Mouse (Mus musculus) CH12.LX (cell line): ENCODE measurements around the gene Rbm47. TPM values are rescaled to one million over a fixed set of nuclear protein-coding genes. Genes with fewer than 3 reads are reported as not detected.

Experiments
- DNase-seq: peaks from one replicate; pipeline ENCODE4 v3.0.0-alpha.2; 2013; ENCODE audit errors: extremely low read depth
- H3K27ac ChIP-seq: 2 replicates; pipeline ENCODE4 v1.5.1; 2012; ENCODE audit warnings: low read depth, mild to moderate bottlenecking, control low read depth, moderate library complexity; ENCODE audit not compliant: insufficient read depth
- H3K27me3 ChIP-seq: replicated peaks from 2 replicates; pipeline ENCODE3; 2012; ENCODE audit warnings: inconsistent platforms
- H3K36me3 ChIP-seq, 2 experiments: replicated peaks in 1 of 2; 2 replicates each; pipeline versions ENCODE3 to v1.6.1; 2012; ENCODE audit warnings: inconsistent platforms in 1 of 2, low read length in 1 of 2, mild to moderate bottlenecking in 1 of 2, mixed read lengths in 1 of 2, moderate library complexity in 1 of 2; ENCODE audit not compliant: control insufficient read depth in 1 of 2, insufficient read depth in 1 of 2
- H3K4me1 ChIP-seq, 2 experiments: 2 replicates each; pipeline ENCODE4 v1.6.1; 2012; ENCODE audit warnings: inconsistent platforms in 1 of 2, moderate library complexity in 1 of 2; ENCODE audit not compliant: insufficient read depth in 2 of 2, control insufficient read depth in 1 of 2
- H3K4me2 ChIP-seq: 2 replicates; pipeline ENCODE4 v1.6.1; 2012; ENCODE audit warnings: low read depth, mild to moderate bottlenecking, control low read depth; ENCODE audit not compliant: poor library complexity, insufficient read depth, severe bottlenecking
- H3K4me3 ChIP-seq, 3 experiments: fragments of 150-350 bp in 1 of 3; sonication (generic) in 1 of 3; replicated peaks in 1 of 3; 2 replicates each; pipeline versions ENCODE3 to v1.5.1; 2011 to 2012; ENCODE audit warnings: low read depth in 2 of 3, low read length in 2 of 3, mild to moderate bottlenecking in 2 of 3, moderate library complexity in 2 of 3, control low read depth in 1 of 3, improper control_type of control experiment in 1 of 3, inconsistent platforms in 1 of 3, mixed read lengths in 1 of 3; ENCODE audit not compliant: poor library complexity in 1 of 3
- H3K79me2 ChIP-seq: replicated peaks from 2 replicates; pipeline ENCODE4 v1.6.1; 2012; ENCODE audit warnings: mild to moderate bottlenecking, moderate library complexity; ENCODE audit not compliant: control insufficient read depth, poor library complexity, insufficient read depth, severe bottlenecking; ENCODE audit errors: extremely low read depth
- H3K9ac ChIP-seq: 2 replicates; pipeline ENCODE4 v1.6.1; 2012; ENCODE audit warnings: low read depth, mild to moderate bottlenecking, control low read depth, moderate library complexity; ENCODE audit not compliant: insufficient read depth
- H3K9me3 ChIP-seq: replicated peaks from 2 replicates; pipeline ENCODE3; 2012; ENCODE audit warnings: low read length, inconsistent platforms, mixed read lengths
- BHLHE40 ChIP-seq: IDR thresholded peaks from 2 replicates; pipeline ENCODE4 v1.6.1; 2011; ENCODE audit warnings: mild to moderate bottlenecking, low read depth, low read length, improper control_type of control experiment
- CHD1 ChIP-seq: IDR thresholded peaks from 2 replicates; pipeline ENCODE4 v1.6.1; 2012; ENCODE audit warnings: low read depth, low read length, improper control_type of control experiment, inconsistent platforms
- CHD2 ChIP-seq: IDR thresholded peaks from 2 replicates; pipeline ENCODE4 v1.6.1; 2011; ENCODE audit warnings: low read length, improper control_type of control experiment
- CTCF ChIP-seq, 2 experiments: IDR thresholded peaks in 1 of 2; conservative IDR thresholded peaks in 1 of 2; 2 replicates each; pipeline ENCODE4 v1.5.1; 2011 to 2012; ENCODE audit warnings: low read depth in 2 of 2, low read length in 2 of 2, improper control_type of control experiment in 1 of 2, inconsistent platforms in 1 of 2, mild to moderate bottlenecking in 1 of 2, moderate library complexity in 1 of 2
- E2F4 ChIP-seq: IDR thresholded peaks from 2 replicates; pipeline ENCODE4 v1.6.1; 2011; ENCODE audit warnings: low read depth, low read length, improper control_type of control experiment; ENCODE audit not compliant: insufficient replicate concordance
- EP300 ChIP-seq: IDR thresholded peaks from 2 replicates; pipeline ENCODE4 v1.6.1; 2011; ENCODE audit warnings: low read length, improper control_type of control experiment
- ETS1 ChIP-seq: conservative IDR thresholded peaks from 2 replicates; pipeline ENCODE4 v1.6.1; 2012; ENCODE audit warnings: low read depth, mild to moderate bottlenecking, inconsistent platforms, low read length, improper control_type of control experiment, moderate library complexity
- GABPA ChIP-seq: IDR thresholded peaks from 2 replicates; pipeline ENCODE4 v1.6.1; 2012; ENCODE audit warnings: low read depth, low read length, improper control_type of control experiment, inconsistent platforms; ENCODE audit not compliant: insufficient replicate concordance
- IRF4 ChIP-seq: IDR thresholded peaks from 2 replicates; pipeline ENCODE4 v1.6.1; 2014; ENCODE audit warnings: low read depth, mild to moderate bottlenecking, inconsistent platforms, low read length, improper control_type of control experiment
- JUN ChIP-seq: IDR thresholded peaks from 2 replicates; pipeline ENCODE4 v1.6.1; 2011; ENCODE audit warnings: low read depth, mild to moderate bottlenecking, low read length, improper control_type of control experiment, moderate library complexity; ENCODE audit not compliant: insufficient read depth
- JUND ChIP-seq: conservative IDR thresholded peaks from 2 replicates; pipeline ENCODE4 v1.6.1; 2011; ENCODE audit warnings: low read depth, low read length, improper control_type of control experiment
- KAT2A ChIP-seq: IDR thresholded peaks from 2 replicates; pipeline ENCODE4 v1.6.1; 2012; ENCODE audit warnings: low read length, improper control_type of control experiment, inconsistent platforms; ENCODE audit not compliant: insufficient replicate concordance
- MAFK ChIP-seq: IDR thresholded peaks from 2 replicates; pipeline ENCODE4 v1.6.1; 2011; ENCODE audit warnings: low read length, improper control_type of control experiment; ENCODE audit not compliant: insufficient replicate concordance
- MAX ChIP-seq: IDR thresholded peaks from 2 replicates; pipeline ENCODE4 v1.6.1; 2011; ENCODE audit warnings: low read length, improper control_type of control experiment
- MAZ ChIP-seq: IDR thresholded peaks from 2 replicates; pipeline ENCODE4 v1.6.1; 2012; ENCODE audit warnings: low read depth, mild to moderate bottlenecking, inconsistent platforms, low read length, improper control_type of control experiment, moderate library complexity
- MEF2A ChIP-seq: IDR thresholded peaks from 2 replicates; pipeline ENCODE4 v1.6.1; 2014; ENCODE audit warnings: low read depth, mild to moderate bottlenecking, inconsistent platforms, low read length, improper control_type of control experiment, borderline replicate concordance
- MYC ChIP-seq: IDR thresholded peaks from 2 replicates; pipeline ENCODE4 v1.6.1; 2011; ENCODE audit warnings: low read depth, mild to moderate bottlenecking, improper control_type of control experiment, low read length
- NRF1 ChIP-seq: IDR thresholded peaks from 2 replicates; pipeline ENCODE4 v1.6.1; 2014; ENCODE audit warnings: low read depth, mild to moderate bottlenecking, inconsistent platforms, low read length, improper control_type of control experiment, moderate library complexity
- POLR2A ChIP-seq: IDR thresholded peaks from 2 replicates; pipeline ENCODE4 v1.6.1; 2011; ENCODE audit warnings: low read depth, mild to moderate bottlenecking, improper control_type of control experiment, low read length
- RAD21 ChIP-seq: IDR thresholded peaks from 2 replicates; pipeline ENCODE4 v1.6.1; 2011; ENCODE audit warnings: low read depth, mild to moderate bottlenecking, low read length, improper control_type of control experiment, moderate library complexity
- SIN3A ChIP-seq: IDR thresholded peaks from 2 replicates; pipeline ENCODE4 v1.6.1; 2012; ENCODE audit warnings: low read length, improper control_type of control experiment, inconsistent platforms
- SMC3 ChIP-seq: IDR thresholded peaks from 2 replicates; pipeline ENCODE4 v1.6.1; 2011; ENCODE audit warnings: low read depth, low read length, improper control_type of control experiment
- TBP ChIP-seq: conservative IDR thresholded peaks from 2 replicates; pipeline ENCODE4 v1.6.1; 2011; ENCODE audit warnings: low read depth, low read length, improper control_type of control experiment
- UBTF ChIP-seq: IDR thresholded peaks from 2 replicates; pipeline ENCODE4 v1.6.1; 2012; ENCODE audit warnings: low read depth, mild to moderate bottlenecking, inconsistent platforms, low read length, improper control_type of control experiment, moderate library complexity
- USF1 ChIP-seq: IDR thresholded peaks from 2 replicates; pipeline ENCODE4 v1.6.1; 2014; ENCODE audit warnings: low read depth, mild to moderate bottlenecking, inconsistent platforms, low read length, improper control_type of control experiment
- USF2 ChIP-seq: conservative IDR thresholded peaks from 2 replicates; pipeline ENCODE4 v1.6.1; 2011; ENCODE audit warnings: low read depth, low read length, improper control_type of control experiment
- dilution Hi-C: fragments of 300-500 bp; cut with MboI; formaldehyde crosslinking; loops from 2 replicates; pipeline ENCODE4 v1.14.3; 2020; ENCODE audit warnings: low sequenced_read_pairs; ENCODE audit not compliant: extremely low pct_unique_long_range_greater_than_20kb, extremely low pct_ligation_motif_present
- in situ Hi-C: fragments of 300-500 bp; cut with MboI; formaldehyde crosslinking; loops from 3 replicates; pipeline ENCODE4 v1.14.3; 2019; ENCODE audit warnings: low sequenced_read_pairs, low pct_ligation_motif_present, low pct_unique_long_range_greater_than_20kb, mixed read lengths
- polyA plus RNA-seq: library from polyadenylated mRNA; unstranded; fragments of >175 nt; gene quantifications from 2 replicates; pipeline ENCODE4 v1.2.1, GENCODE M21; 2012; ENCODE audit warnings: low read depth; ENCODE audit not compliant: insufficient read length
- total RNA-seq, 2 experiments: library from RNA; depleted of rRNA; stranded (reverse); fragments of 300-350 nt in 1 of 2; fragments of >200 nt in 1 of 2; gene quantifications; 2 replicates each; pipeline ENCODE4 v1.2.3; 2012 to 2014

The Rbm47 gene
- total and polyA plus RNA-seq, 3 experiments = 0.08 to 9.2 (median 1.1) TPM

DNA sequence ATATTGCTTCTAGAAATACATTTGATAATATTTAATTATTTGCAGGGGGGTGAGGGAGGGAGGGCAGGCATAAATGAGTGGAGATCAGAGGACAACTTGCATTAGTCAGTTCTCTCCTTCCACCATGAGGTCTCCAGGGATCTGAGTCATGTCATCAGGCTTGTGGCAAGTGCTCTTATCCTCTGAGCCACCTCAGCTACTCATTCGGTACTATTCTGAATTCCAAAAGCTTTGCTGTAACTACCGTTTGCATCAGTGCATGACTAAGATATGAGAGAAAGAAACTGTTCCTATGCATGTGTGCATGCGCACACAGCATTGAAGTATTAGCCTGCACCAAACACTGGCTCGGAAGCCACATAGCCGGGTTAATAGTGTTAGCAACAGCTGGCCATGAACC is 114.1 kb downstream of the Rbm47 start:
- Histone ChIP-seq H3K4me3 (no peak overlapping the region), H3K79me2 (peaks cover 28% of the 10 kb centered on the region), H3K27me3 (no peaks in the 10 kb centered on the region), H3K4me1 (peaks cover 12 to 16% of the 10 kb centered on the region in 2 experiments; a peak in 3 of 4 replicates), H3K4me2 (peak overlapping the region; percentile 29; the same call in 1 of the 2 replicates), H3K9me3 (no peaks in the 10 kb centered on the region), H3K9ac (no peak overlapping the region), H3K36me3 (no peaks in the 10 kb centered on the region), H3K27ac (peak overlapping the region; percentile 62)
- TF ChIP-seq JUND (peak; percentile 58; the same call in 1 of the 2 replicates), CHD1 (no peak), IRF4 (peak; percentile 82), TBP (0 out of 2 replicates have a peak, but pooled peaks have one; percentile 39), ETS1 (peak; percentile 86), USF1 (no peak), MYC (0 out of 2 replicates have a peak, but pooled peaks have one; percentile 22), E2F4 (0 out of 2 replicates have a peak, but pooled peaks have one; percentile 17), MAZ (0 out of 2 replicates have a peak, but pooled peaks have one; percentile 56), SMC3 (peak; percentile 8; the same call in 1 of the 2 replicates), KAT2A (0 out of 2 replicates have a peak, but pooled peaks have one; percentile 27), BHLHE40 (peak; percentile 78), UBTF (no peak), POLR2A (no peak), USF2 (no peak), RAD21 (no peak; the same call in 1 of the 2 replicates), SIN3A (no peak), NRF1 (peak; percentile 56; the same call in 1 of the 2 replicates), MAX (peak; percentile 45; the same call in 1 of the 2 replicates), EP300 (peak; percentile 87), GABPA (no peak), JUN (peak; percentile 52; the same call in 1 of the 2 replicates), MEF2A (peak; percentile 60; the same call in 1 of the 2 replicates), MAFK (peak; percentile 81), CHD2 (0 out of 2 replicates have a peak, but pooled peaks have one; percentile 20), CTCF (conservative IDR thresholded peaks at IDR 0.05 in 1 of 2, IDR thresholded peaks at IDR 0.05 in 1 of 2; ENCODE audit: low read depth in 2 of 2, low read length in 2 of 2) (no peak)
- dilution Hi-C loops (no loop called here), in situ Hi-C loops (no loop called here)
- peak; percentile 88 for DNase-seq
